Mouse (Mus musculus): ENCODE results near the gene Gk2.

Gk2 gene

GRCm38 (mm10) chr5:97456816-97457215 lies at the start of gene Gk2:
Gk2 (minus strand) TSS chr5:97457021.
- peak; percentile 67 for DNase-seq (ENCODE audit: low spot score)

GRCm38 (mm10) chr5:97498041-97498440 lies 41.2 kb upstream of the Gk2 start:
- no peak for DNase-seq (ENCODE audit: low spot score)

GRCm38 (mm10) chr5:97495488-97496092 lies 38.8 kb upstream of the Gk2 start:
- no peak for DNase-seq (ENCODE audit: low spot score)

GRCm38 (mm10) chr5:97493421-97493820 lies 36.6 kb upstream of the Gk2 start:
- DNase-seq (ENCODE audit: low spot score): no peak

- no peak for DNase-seq (ENCODE audit: low spot score)
Observed at GRCm38 (mm10) chr5:97486141-97486540, 29.3 kb upstream of the Gk2 start.

GRCm38 (mm10) chr5:97479991-97480390 lies 23.2 kb upstream of the Gk2 start:
- no peak for DNase-seq (ENCODE audit: low spot score)

- DNase-seq (ENCODE audit: low spot score): no peak
Observed at GRCm38 (mm10) chr5:97467246-97467645, 10.4 kb upstream of the Gk2 start.

GRCm38 (mm10) chr5:97466430-97467158 lies 9.8 kb upstream of the Gk2 start:
- no peak for DNase-seq (ENCODE audit: low spot score)

- DNase-seq (ENCODE audit: low spot score): no peak
Observed at GRCm38 (mm10) chr5:97465956-97466355, 9.1 kb upstream of the Gk2 start.

GRCm38 (mm10) chr5:97462856-97463255 lies 6.0 kb upstream of the Gk2 start:
- no peak for DNase-seq (ENCODE audit: low spot score)

GRCm38 (mm10) chr5:97451451-97451850 lies 5.4 kb downstream of the Gk2 start:
- no peak for DNase-seq (ENCODE audit: low spot score)

- DNase-seq (ENCODE audit: low spot score): no peak
Observed at GRCm38 (mm10) chr5:97444191-97444590, 12.6 kb downstream of the Gk2 start.

- DNase-seq (ENCODE audit: low spot score): no peak
Observed at GRCm38 (mm10) chr5:97432512-97432911, 24.3 kb downstream of the Gk2 start.

GRCm38 (mm10) chr5:97429976-97430375 lies 26.8 kb downstream of the Gk2 start:
- DNase-seq (ENCODE audit: low spot score): no peak

- no peak for DNase-seq (ENCODE audit: low spot score)
Observed at GRCm38 (mm10) chr5:97421669-97422068, 35.2 kb downstream of the Gk2 start.

- DNase-seq (ENCODE audit: low spot score): no peak
Observed at GRCm38 (mm10) chr5:97417185-97417584, 39.6 kb downstream of the Gk2 start.

GRCm38 (mm10) chr5:97415837-97416236 lies 41.0 kb downstream of the Gk2 start:
- no peak for DNase-seq (ENCODE audit: low spot score)

GRCm38 (mm10) chr5:97413716-97414115 lies 43.1 kb downstream of the Gk2 start:
- no peak for DNase-seq (ENCODE audit: low spot score)

GRCm38 (mm10) chr5:97410190-97410589 lies 46.6 kb downstream of the Gk2 start:
- no peak for DNase-seq (ENCODE audit: low spot score)

- DNase-seq (ENCODE audit: low spot score): no peak
Observed at GRCm38 (mm10) chr5:97409234-97409704, 47.6 kb downstream of the Gk2 start.

Data from testis, postnatal 14 days (tissue).